Mouse (Mus musculus): ENCODE data around the gene A130010J15Rik. TPM values are rescaled to one million over a fixed set of nuclear protein-coding genes. Genes with fewer than 3 reads are reported as not detected.

Gene A130010J15Rik
- polyA plus RNA-seq, 1 experiment from 2014 or later, result 8.0 TPM

DNA sequence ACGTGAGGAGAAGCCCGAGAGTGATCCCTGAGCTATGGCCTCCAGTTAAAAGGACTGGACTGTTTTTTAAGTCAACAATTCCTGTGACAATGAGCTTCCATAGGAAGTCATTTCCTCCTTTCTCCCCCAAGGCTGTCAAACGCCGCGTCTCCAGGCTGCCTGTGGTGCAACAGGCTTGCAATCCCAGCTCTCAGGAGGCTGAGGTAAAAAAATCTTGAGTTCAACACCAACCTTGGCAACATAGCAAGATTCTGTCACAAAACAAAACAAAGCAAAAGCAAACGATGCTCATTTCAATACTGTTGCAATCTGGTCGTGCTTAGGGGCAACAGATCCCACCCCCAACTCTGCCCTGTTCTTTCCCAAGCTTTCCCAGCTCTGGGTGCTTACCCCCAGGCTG lies 29.8 kb upstream of the A130010J15Rik start:
- no peak for TF ChIP-seq CTCF (IDR thresholded peaks at IDR 0.05; ENCODE audit: low read depth)
- WGBS, result 21% methylated on average over 7 of the region's 7 CpGs
- Histone ChIP-seq H3K4me1 (replicated peaks; ENCODE audit: control insufficient read depth, insufficient read depth, low read length) (no peaks in the 10 kb centered on the region), H3K36me3 (ENCODE audit: control insufficient read depth, insufficient read depth) (no peaks in the 10 kb centered on the region), H3K9ac (ENCODE audit: low read depth, low read length) (no peak overlapping the region), H3K27me3 (replicated peaks; ENCODE audit: control insufficient read depth, insufficient read depth, low read length) (no peaks in the 10 kb centered on the region), H3K4me2 (replicated peaks; ENCODE audit: low read depth) (no peak overlapping the region), H3K4me3 (ENCODE audit: low read depth, low read length) (no peak overlapping the region), H3K27ac (ENCODE audit: low read depth, low read length) (no peak overlapping the region), H3K9me3 (ENCODE audit: control insufficient read depth) (no peaks in the 10 kb centered on the region)
- no peak for ATAC-seq

DNA sequence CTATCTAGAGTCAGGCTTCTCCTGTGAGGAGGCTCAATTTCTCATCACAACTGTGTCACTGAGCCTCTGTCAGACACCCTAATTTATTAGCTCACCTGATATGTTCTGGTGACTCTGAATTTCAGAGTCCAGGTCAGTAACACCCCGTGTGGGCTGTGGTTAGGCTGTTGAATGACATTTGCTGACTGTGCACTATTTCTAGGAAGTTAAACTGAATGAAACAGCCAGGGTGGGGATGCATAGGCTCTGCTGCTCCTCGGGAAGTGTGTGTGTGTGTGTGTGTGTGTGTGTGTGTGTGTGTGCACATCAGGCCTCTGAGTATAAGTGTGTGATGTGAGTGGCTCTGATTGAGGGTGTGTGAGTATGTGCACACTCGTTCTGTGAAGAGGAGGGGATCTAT lies 29.2 kb upstream of the A130010J15Rik start:
- no peak for TF ChIP-seq CTCF (IDR thresholded peaks at IDR 0.05; ENCODE audit: low read depth)
- Histone ChIP-seq H3K4me3 (ENCODE audit: low read depth, low read length) (no peak overlapping the region), H3K4me2 (replicated peaks; ENCODE audit: low read depth) (0 out of 2 replicates have a peak overlapping the region, but pooled peaks have one; percentile 3), H3K9ac (ENCODE audit: low read depth, low read length) (no peak overlapping the region), H3K9me3 (ENCODE audit: control insufficient read depth) (no peaks in the 10 kb centered on the region), H3K4me1 (replicated peaks; ENCODE audit: control insufficient read depth, insufficient read depth, low read length) (no peaks in the 10 kb centered on the region), H3K27me3 (replicated peaks; ENCODE audit: control insufficient read depth, insufficient read depth, low read length) (no peaks in the 10 kb centered on the region), H3K27ac (ENCODE audit: low read depth, low read length) (no peak overlapping the region; the same call in 1 of the 2 replicates), H3K36me3 (ENCODE audit: control insufficient read depth, insufficient read depth) (no peaks in the 10 kb centered on the region)
- peak; percentile 63 for ATAC-seq
- WGBS, result 31% methylated on average over 3 of the region's 3 CpGs

DNA sequence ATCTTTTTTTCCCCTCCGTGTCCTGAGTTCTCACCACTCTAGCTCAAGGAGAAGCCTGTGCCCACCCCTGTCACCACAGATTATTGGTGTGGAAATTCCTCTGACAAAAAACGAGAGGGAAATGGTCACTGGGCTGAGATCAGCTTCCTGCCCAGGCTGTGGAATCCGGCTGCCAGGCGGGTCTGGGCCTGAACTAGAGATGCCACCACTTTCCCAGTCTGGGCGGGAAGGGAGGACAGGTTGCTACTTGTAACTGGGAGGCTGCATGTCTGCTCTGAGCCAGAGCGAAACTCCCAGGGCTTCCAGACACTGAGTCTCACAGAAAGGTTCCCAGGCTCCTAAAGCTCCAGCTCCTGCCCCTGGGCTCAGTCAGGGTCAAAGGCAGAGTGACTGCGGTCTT lies 26.7 kb upstream of the A130010J15Rik start:
- Histone ChIP-seq H3K4me3 (ENCODE audit: low read depth, low read length) (no peak overlapping the region), H3K4me1 (replicated peaks; ENCODE audit: control insufficient read depth, insufficient read depth, low read length) (no peaks in the 10 kb centered on the region), H3K9ac (ENCODE audit: low read depth, low read length) (no peak overlapping the region), H3K4me2 (replicated peaks; ENCODE audit: low read depth) (no peak overlapping the region), H3K27me3 (replicated peaks; ENCODE audit: control insufficient read depth, insufficient read depth, low read length) (no peaks in the 10 kb centered on the region), H3K36me3 (ENCODE audit: control insufficient read depth, insufficient read depth) (no peaks in the 10 kb centered on the region), H3K9me3 (ENCODE audit: control insufficient read depth) (no peaks in the 10 kb centered on the region), H3K27ac (ENCODE audit: low read depth, low read length) (no peak overlapping the region)
- TF ChIP-seq CTCF (IDR thresholded peaks at IDR 0.05; ENCODE audit: low read depth), result no peak
- 87% methylated on average over 7 of the region's 7 CpGs for WGBS
- no peak for ATAC-seq

DNA sequence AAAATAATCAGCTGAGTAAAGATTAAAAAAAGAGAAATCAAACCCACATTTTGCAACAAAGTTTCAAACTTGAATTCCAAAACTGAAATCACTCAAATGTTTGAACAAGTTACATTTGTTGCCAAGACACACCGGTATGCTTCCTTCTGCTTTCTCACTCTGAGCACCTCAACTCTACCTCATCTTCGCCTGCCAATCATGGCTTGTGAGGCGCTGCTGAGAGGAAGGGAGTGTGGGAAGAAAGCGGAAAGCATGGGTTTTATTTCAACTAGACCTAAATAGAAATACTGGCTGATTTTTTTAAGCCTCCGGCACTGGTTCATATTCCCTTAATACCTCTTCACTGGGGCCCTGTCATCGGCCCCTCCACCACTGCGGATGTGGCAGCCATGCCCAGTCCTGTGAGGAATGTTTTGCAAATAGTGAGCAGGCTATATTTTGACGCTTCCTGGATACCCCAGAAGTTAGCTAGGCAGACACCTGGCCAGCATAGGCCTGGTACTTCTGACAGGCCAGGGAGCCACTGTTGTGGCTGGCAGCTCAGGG lies 25.3 kb upstream of the A130010J15Rik start:
- no peak overlapping the region for H3K4me2 ChIP-seq (replicated peaks; ENCODE audit: low read depth)
- no peaks in the 10 kb centered on the region for H3K36me3 ChIP-seq (ENCODE audit: control insufficient read depth, insufficient read depth)
- H3K9ac ChIP-seq (ENCODE audit: low read depth, low read length), result no peak overlapping the region
- WGBS, result 88% methylated on average over 8 of the region's 8 CpGs
- no peak for ATAC-seq
- H3K27ac ChIP-seq (ENCODE audit: low read depth, low read length), result no peak overlapping the region
- no peak for TF ChIP-seq CTCF (IDR thresholded peaks at IDR 0.05; ENCODE audit: low read depth)
- no peaks in the 10 kb centered on the region for H3K27me3 ChIP-seq (replicated peaks; ENCODE audit: control insufficient read depth, insufficient read depth, low read length)
- H3K4me1 ChIP-seq (replicated peaks; ENCODE audit: control insufficient read depth, insufficient read depth, low read length), result no peaks in the 10 kb centered on the region
- H3K4me3 ChIP-seq (ENCODE audit: low read depth, low read length), result no peak overlapping the region
- H3K9me3 ChIP-seq (ENCODE audit: control insufficient read depth), result no peaks in the 10 kb centered on the region

DNA sequence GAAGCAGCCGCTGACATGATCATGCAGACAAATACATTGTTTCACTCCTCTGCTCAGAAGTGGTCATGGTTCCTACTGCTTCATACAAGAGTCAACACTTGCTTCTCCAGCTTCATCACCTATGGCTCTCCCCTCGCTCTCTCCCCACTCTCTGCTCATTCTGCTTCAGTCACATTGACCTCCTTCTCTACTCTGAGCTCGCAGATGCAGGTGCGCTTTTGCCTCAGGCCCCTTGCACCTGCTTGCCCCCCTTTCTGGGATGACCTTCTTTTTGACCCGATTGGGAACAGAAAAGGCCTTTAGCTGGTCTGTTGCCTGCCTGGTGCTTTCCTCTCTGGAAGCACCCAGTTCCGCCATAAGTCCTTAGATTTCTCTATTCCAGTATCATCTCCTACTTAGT lies 23.3 kb upstream of the A130010J15Rik start:
- H3K9me3 ChIP-seq (ENCODE audit: control insufficient read depth), result no peaks in the 10 kb centered on the region
- no peak for ATAC-seq
- H3K9ac ChIP-seq (ENCODE audit: low read depth, low read length), result no peak overlapping the region
- H3K27me3 ChIP-seq (replicated peaks; ENCODE audit: control insufficient read depth, insufficient read depth, low read length), result no peaks in the 10 kb centered on the region
- H3K36me3 ChIP-seq (ENCODE audit: control insufficient read depth, insufficient read depth), result no peaks in the 10 kb centered on the region
- H3K4me3 ChIP-seq (ENCODE audit: low read depth, low read length), result no peak overlapping the region
- no peak for TF ChIP-seq CTCF (IDR thresholded peaks at IDR 0.05; ENCODE audit: low read depth)
- 92% methylated on average over 6 of the region's 6 CpGs for WGBS
- H3K4me2 ChIP-seq (replicated peaks; ENCODE audit: low read depth), result no peak overlapping the region
- no peaks in the 10 kb centered on the region; the same call in 1 of the 2 replicates for H3K4me1 ChIP-seq (replicated peaks; ENCODE audit: control insufficient read depth, insufficient read depth, low read length)
- H3K27ac ChIP-seq (ENCODE audit: low read depth, low read length), result no peak overlapping the region

DNA sequence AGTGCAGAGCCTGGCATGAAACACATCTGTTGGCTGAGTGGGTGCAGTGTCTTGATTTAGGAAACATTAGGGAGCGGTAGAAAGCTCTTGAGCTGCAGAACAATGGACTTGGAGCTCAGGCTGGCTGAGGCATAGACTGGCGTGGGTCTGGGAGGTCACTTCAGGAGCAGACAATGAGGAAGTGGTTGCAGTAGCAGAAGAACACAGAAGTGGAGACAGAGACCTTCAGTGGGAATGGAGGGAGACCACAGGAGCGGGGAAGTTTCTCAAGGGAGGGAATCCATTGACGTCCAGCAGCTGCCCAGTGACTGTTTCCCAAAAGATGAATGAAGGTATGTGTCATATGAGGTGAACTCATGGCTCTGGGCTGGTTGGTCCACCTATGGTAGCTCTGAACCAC lies 22.7 kb upstream of the A130010J15Rik start:
- WGBS, result 77% methylated on average over 4 of the region's 4 CpGs
- no peak for TF ChIP-seq CTCF (IDR thresholded peaks at IDR 0.05; ENCODE audit: low read depth)
- Histone ChIP-seq H3K9me3 (ENCODE audit: control insufficient read depth) (no peaks in the 10 kb centered on the region), H3K36me3 (ENCODE audit: control insufficient read depth, insufficient read depth) (no peaks in the 10 kb centered on the region), H3K4me3 (ENCODE audit: low read depth, low read length) (no peak overlapping the region), H3K27ac (ENCODE audit: low read depth, low read length) (no peak overlapping the region), H3K4me1 (replicated peaks; ENCODE audit: control insufficient read depth, insufficient read depth, low read length) (peaks cover 5% of the 10 kb centered on the region; the same call in 1 of the 2 replicates), H3K4me2 (replicated peaks; ENCODE audit: low read depth) (no peak overlapping the region), H3K27me3 (replicated peaks; ENCODE audit: control insufficient read depth, insufficient read depth, low read length) (no peaks in the 10 kb centered on the region), H3K9ac (ENCODE audit: low read depth, low read length) (no peak overlapping the region)
- no peak for ATAC-seq

DNA sequence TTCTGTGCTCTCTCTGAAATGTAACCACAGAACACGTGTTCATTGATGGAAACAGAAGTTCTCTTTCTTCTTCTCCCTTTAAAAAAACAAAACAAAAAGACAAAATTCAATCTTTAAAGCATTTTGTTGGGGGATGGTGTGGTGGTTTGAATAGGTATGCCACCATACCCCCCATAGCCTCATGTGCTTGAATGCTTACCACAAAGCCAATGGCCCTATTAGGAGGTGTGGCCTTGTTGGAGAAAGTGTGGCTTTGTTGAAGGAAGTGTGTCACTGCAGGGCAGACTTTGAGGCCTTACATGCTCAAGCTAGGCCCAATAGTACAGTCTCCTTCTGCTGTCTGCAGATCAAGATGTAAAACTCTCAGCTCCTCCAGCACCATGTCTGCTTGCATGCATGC lies 21.4 kb upstream of the A130010J15Rik start:
- H3K4me2 ChIP-seq (replicated peaks; ENCODE audit: low read depth), result no peak overlapping the region
- no peaks in the 10 kb centered on the region for H3K27me3 ChIP-seq (replicated peaks; ENCODE audit: control insufficient read depth, insufficient read depth, low read length)
- no peak overlapping the region for H3K4me3 ChIP-seq (ENCODE audit: low read depth, low read length)
- no peak overlapping the region for H3K9ac ChIP-seq (ENCODE audit: low read depth, low read length)
- H3K36me3 ChIP-seq (ENCODE audit: control insufficient read depth, insufficient read depth), result no peaks in the 10 kb centered on the region
- H3K27ac ChIP-seq (ENCODE audit: low read depth, low read length), result no peak overlapping the region
- ATAC-seq, result no peak
- no peak for TF ChIP-seq CTCF (IDR thresholded peaks at IDR 0.05; ENCODE audit: low read depth)
- WGBS, result 72% methylated on average over 1 of the region's 1 CpGs
- peaks cover 5% of the 10 kb centered on the region; the same call in 1 of the 2 replicates for H3K4me1 ChIP-seq (replicated peaks; ENCODE audit: control insufficient read depth, insufficient read depth, low read length)
- H3K9me3 ChIP-seq (ENCODE audit: control insufficient read depth), result no peaks in the 10 kb centered on the region

Measured in intestine, postnatal 0 days (tissue).